Mouse (Mus musculus) olfactory bulb, adult 2 months (tissue): ENCODE data around the gene Ybx3.

Experiments used
- CTCF ChIP-seq: fragments of 200-500 bp; IDR thresholded peaks from 2 replicates; pipeline ENCODE4 v1.5.1; 2012; ENCODE audit warnings: low read depth, mild to moderate bottlenecking, low read length, moderate library complexity; ENCODE audit not compliant: insufficient read depth
- POLR2A ChIP-seq: fragments of 200-500 bp; IDR thresholded peaks from 2 replicates; pipeline ENCODE4 v1.6.1; 2012; ENCODE audit warnings: mild to moderate bottlenecking, low read depth, low read length, moderate library complexity; ENCODE audit not compliant: insufficient read depth

DNA sequence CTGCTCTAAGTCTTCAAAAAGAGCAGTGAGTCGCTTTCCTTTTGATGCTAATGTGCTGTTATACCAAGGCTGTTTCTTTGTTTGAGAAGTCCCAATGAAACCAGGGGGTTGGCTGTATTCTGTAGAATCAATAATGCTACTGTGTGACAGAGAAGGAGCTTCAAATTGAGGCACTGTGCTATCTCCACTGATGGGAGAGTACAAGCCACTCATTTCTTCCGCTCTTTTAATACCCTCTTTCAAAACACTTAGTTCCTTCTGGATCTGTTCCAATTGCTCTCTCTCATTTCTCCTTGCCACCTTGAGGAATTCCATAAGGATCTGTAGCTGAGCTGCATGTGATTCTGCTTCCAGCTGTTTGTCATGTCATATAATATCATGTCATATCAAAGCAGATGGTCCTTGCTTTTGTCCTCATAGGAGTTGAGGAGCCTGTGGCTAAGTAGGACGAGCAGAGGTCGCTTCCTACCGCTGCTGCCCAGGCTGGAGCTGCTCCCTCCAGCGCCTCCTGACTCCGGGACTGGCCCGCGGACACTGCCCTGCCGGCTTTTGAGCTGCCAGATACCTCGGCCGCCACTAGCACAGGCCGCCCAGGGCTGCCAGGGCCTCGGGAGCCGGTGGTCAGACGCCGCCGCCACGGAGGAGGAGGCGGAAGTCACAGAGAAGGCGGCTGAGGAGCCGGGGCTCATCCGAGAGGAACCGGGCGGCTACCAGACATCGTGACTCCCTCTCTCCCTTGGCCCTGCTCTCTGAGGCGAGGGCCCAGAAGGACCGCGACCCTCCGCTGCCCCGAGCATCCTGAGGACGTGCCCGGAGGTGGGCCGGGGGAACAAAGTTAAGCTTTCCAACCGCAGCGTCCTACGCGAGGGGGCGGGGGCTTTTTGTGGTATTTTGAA is 45.1 kb upstream of the Ybx3 start:
- TF ChIP-seq CTCF (no peak), POLR2A (no peak)
